Mouse (Mus musculus): ENCODE results near the gene Kif11.

The Kif11 gene

GRCm38 (mm10) chr19:37443631-37444140 is 67.5 kb downstream of the Kif11 start:
- DNase-seq (ENCODE audit: low spot score in 2 of 2) = no peak

- no peak for DNase-seq (ENCODE audit: low spot score in 2 of 2)
Observed at GRCm38 (mm10) chr19:37448212-37448611, 72.0 kb downstream of the Kif11 start.

- no peak for DNase-seq (ENCODE audit: low spot score in 2 of 2)
Observed at GRCm38 (mm10) chr19:37449246-37449645, 73.0 kb downstream of the Kif11 start.

GRCm38 (mm10) chr19:37455528-37455927 is 79.3 kb downstream of the Kif11 start:
- no peak for DNase-seq (ENCODE audit: low spot score in 2 of 2)

GRCm38 (mm10) chr19:37455961-37456360 is 79.8 kb downstream of the Kif11 start:
- DNase-seq (ENCODE audit: low spot score in 2 of 2) = no peak

GRCm38 (mm10) chr19:37458013-37458412 is 81.8 kb downstream of the Kif11 start:
- DNase-seq (ENCODE audit: low spot score in 2 of 2) = no peak

GRCm38 (mm10) chr19:37466403-37466802 is 90.2 kb downstream of the Kif11 start:
- DNase-seq (ENCODE audit: low spot score in 2 of 2) = no peak

- no peak for DNase-seq (ENCODE audit: low spot score in 2 of 2)
Observed at GRCm38 (mm10) chr19:37466978-37467377, 90.8 kb downstream of the Kif11 start.

GRCm38 (mm10) chr19:37468841-37469566 is 92.8 kb downstream of the Kif11 start:
- DNase-seq (ENCODE audit: low spot score in 2 of 2) = no peak
